Mouse (Mus musculus): ENCODE measurements at regions not wholly inside any gene's neighbourhood (a gene's known extent, or its start where the extent isn't known, plus 50 kb on each side); places are given as distances from the start of the nearest gene placed in this dataset.
"Not testable (repeated sequence)": the region's sequence is repeated elsewhere in the genome, so short reads cannot be mapped to it uniquely, and the experiment has no call there.

DNA sequence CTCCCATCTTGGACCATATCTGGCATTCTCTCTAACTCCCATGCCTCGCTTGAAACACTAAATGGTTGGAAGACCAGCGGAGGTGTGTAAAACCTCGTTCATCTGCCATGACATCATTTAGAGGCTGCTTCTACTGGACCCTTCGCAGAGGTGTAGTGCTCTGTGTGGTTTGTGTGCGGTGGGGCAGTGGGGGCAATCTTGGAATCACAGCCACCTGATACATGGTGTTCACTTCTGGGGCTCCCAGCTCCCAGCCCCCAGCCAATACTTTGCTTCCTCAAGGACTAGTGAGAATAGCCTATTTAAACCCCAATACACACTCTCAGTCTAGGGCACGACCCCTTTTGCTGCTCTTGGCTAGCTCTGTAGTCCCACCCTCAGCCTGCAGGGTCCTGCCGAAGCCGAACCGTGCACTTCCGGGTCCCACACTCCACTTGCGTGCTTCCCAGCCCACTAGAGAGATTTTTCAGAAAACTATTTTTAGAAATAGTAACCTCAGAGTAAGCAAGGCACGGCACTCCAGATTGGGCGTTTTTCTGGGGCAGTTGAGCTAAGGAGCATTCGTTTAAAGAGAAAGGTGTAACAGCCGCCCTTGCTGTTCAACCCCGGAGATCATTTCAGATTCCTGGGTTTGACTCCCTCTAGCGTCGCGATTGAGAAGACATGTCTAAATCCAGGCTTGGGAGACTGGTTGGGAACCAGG is 304.2 kb downstream of the Ets1 start:
- DNase-seq (ENCODE audit: low spot score in 2 of 2) = peak; percentile 78 to 81

DNA sequence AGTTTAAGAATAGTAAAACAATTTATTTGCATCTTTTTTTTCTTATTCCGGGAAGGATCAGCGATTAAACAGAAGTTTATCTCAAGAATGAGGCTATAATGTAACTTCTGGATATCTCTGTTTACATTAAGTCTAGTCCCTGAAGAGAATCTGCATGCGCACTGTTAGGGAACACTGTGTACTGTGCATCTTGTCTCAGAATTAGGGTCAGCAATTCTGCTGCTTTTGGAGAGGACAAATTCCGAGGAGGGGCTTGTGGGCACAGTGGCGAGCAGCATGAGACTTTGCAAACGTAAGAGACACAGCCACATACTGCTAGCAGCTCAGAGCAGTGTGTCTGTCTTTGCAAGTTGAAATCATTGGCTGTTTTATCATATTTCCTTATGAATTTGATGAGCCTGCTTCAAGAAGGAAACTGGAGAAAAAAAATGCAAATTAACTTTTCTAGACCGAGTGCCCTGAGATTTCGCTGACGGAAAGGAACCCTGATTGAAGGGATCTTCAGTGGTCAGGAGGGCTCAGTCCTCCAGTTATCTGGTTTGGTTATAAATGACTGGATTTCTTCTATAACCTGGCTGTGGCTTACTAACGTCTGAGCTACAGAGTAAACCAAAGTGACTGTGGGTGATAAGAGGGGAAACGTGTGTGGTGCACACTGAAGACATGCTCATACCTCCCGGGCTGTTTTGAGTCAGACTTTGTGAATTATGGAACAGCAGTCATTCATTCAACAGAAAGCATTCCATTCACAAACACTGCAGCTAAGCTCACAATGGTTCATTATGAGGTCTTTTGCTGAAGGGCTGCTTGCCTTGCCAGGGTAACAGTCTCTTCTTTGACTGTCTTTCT is 305.1 kb downstream of the Ets1 start:
- peak in 1 of 2 experiments; percentile 4 for DNase-seq (ENCODE audit: low spot score in 2 of 2)

DNA sequence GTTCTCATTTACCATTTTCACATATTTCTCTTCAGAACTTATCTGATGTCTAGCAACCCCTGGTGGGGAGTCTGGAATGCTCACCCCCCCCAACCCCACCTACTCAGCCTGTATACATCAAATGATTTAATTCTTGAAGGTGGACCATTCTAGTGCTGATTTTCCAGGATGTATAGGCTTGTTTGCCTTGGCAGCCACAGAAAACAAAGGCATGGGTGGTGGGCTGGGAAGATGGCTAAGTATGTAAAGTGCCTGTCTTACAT is 305.7 kb downstream of the Ets1 start:
- DNase-seq (ENCODE audit: low spot score in 2 of 2) = no peak

DNA sequence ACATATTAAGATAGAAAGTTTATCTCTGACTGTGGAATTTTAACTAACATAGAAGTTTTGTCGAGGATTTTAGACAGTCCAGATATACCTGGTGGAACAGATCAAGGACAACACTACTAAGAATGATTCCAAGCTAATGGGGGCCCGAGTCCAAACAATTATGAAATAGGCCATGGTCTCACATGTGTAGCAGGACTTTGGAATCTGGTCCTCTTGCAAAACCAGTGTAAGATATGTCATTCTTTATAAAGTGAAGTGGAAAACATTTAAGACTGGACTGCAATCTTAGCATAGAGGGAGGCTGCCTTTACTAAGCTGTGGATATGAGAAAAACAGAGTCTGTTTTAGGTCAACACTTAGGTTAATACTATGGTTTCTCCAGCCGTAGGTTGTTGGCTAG is 311.2 kb downstream of the Ets1 start:
- no peak for DNase-seq (ENCODE audit: low spot score in 2 of 2)

DNA sequence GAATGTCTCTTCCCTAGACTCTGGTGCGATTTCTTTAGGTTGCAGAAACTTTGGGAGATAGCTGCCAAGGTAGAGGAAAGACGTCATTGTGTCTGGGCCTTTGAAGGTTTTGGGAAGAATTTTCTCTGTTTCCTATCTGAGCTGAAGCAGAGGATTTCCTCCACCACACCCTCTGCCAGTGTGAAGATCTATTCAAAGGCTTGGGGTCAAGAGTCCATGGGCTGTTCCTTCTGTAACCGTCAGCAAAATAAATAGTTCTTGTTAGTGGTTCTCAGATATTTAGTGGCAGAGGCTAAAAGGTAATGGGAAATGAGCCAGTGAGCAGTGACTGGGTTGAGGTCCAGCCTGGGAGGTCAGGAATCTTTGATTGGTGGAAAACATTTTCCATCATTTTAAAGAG is 313.0 kb downstream of the Ets1 start:
- no peak for DNase-seq (ENCODE audit: low spot score in 2 of 2)

DNA sequence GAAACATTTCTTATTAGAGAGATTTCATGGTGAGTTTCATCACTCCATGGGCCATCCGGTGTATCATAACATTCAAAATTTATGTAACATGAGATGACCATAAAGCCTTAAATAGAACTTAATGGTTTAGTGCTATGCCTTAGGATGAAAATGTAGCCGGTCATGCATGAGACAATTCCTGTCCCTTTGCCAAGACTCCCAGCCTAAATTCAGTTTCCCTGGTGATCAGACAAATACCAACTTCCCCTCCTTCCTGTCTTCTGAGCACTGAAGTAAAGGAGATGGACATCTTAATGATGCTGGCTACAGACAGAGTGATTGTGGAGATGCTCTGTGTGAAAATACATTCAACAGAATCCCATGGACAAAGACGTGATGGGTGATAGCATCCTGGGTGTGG is 322.7 kb downstream of the Ets1 start:
- no peak for DNase-seq (ENCODE audit: low spot score in 2 of 2)

DNA sequence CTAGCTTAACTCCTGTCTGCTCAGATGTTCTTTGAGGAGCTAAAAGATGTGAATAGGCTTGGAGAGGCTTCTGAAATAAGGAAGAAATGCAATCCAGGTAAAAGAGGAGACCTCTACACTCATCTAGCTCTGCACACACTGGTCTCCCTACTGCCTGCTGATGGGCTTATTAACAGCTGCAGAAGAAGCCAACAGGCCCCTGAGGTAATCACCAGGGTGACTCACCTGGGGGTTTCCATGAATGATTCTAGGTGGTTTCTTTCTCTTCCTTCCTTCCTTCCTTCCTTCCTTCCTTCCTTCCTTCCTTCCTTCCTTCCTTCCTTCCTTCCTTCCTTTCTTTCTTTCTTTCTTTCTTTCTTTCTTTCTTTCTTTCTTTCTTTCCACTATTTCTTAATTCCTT is 323.4 kb downstream of the Ets1 start:
- not testable (repeated sequence) for DNase-seq (ENCODE audit: low spot score in 2 of 2)

DNA sequence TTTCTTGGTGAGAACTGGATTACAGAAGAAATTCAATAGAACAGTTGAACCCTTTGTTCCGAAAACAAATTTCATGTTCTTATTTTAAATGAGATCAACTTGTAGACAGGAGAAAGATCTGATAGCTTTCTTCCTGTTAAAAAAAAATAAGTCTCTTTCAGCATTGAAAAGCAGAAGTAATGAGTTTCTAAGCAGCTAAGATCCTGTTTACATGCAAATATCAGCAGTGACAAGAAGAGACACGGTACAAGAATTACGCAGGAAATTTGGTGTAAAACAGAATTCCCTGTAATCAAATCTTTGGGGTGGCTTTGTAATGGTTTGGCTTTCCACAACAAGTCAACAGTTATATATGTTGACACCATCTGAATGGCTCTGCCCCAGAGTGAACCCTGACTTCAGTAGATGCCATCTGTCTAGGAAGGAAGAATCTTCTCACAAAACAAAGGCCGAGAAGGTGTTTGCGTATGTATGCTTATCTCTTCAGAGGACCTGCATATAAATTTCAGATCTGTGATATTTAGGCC is 326.7 kb downstream of the Ets1 start:
- no peak for DNase-seq (ENCODE audit: low spot score in 2 of 2)

DNA sequence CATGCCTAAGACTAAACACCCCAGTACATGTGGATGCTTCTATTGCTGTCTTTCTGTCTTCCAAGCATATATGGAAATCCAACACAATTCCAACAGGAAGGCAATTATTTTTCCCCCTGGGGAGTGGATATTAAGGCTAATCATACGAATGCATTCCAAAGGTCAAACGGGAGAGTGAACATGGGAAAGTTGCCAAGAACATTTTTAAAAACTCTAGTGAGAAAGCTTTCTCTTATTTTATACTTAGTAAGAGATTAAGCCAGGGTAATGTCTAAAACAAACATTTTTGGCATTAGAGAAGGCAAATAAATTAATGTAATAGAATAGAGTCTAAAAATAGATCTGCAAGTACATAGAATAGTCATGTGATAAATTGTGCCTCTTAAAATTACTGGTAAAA is 332.4 kb downstream of the Ets1 start:
- no peak for DNase-seq (ENCODE audit: low spot score in 2 of 2)

DNA sequence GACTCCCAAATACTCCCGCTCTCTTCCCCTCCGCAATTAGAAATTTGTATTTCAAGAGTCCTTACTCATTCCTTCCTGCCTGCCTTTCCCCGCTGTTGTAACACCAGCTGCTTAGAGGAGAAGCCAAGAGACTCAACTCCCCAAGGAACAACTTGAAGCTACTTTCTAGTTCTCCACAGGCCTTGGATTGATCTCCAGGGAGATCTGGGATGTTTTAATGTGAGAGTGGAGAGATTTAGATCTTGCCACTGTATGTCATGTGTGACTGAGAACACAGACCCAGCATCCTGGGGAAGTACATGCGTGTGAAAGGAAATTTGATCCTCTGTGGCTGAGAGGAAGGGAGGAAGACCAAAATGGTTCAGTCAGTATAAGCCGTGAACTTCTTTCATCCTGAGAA is 335.4 kb downstream of the Ets1 start:
- DNase-seq (ENCODE audit: low spot score in 2 of 2) = no peak

DNA sequence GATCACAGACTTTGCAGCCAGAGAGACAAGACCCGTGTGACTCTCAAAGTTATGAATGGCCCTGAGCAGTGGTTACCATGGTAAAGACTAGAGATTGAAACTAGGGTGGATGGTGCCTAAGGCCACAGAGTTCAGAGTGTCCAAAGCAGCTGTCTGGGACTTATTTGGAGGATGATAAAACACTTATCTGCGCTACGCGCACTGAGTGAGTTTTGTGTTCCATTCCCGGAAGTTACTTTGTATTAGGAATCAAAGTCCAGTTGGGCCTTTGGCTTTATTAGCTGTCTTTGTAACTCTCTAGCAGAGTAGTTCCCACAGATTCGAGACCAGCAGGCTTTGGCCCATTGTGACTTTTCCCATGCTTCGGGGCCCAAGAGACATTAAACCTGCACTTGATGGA is 335.9 kb downstream of the Ets1 start:
- no peak for DNase-seq (ENCODE audit: low spot score in 2 of 2)

DNA sequence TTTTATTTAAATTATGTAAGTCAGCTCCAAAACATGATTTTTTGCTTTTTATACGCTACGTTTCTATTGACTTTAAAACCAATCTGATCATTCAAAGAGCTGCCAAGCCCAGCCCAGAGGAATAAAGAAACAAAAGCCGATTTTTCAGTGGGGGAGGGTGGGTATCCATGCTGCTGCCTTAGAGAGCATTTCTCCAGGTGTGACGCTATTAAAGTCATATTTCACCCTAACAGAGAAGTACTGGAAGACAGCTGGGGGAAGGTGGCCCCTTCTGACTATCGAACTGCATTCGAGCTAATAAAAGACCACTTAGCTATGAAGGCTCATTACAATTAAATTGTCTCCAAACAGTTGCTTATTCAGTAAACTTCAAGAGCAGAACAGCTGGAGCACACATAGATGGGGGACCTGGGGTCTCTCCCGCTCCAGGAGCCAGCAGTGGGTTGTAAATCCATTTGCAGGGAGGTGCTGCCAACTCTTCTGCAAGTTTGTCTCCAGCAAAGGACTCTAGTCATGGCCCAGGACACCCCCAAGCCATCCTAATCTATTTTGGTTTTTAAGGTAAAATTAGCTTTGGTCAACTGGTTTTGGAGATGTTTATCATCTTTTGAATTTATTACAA is 336.5 kb downstream of the Ets1 start:
- DNase-seq (ENCODE audit: low spot score in 2 of 2) = no peak

DNA sequence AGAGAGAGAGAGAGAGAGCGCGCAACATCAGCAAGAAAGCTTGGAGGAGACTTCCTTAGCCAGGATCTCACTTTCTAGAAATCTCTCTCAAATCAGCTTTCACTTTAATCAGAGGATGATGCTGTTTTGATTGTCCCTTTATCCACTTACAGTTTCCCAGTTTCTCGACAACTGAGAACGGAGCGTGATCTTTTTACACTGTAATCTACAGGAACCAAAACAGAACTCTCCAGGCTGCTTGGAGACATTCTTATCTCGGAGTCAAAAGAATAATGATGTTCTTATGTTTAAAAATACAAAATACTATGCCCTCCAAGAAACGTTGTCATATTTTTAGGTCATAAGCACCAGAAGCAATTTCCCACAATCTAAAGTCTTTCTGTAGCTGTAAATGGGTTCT is 341.7 kb downstream of the Ets1 start:
- DNase-seq (ENCODE audit: low spot score in 2 of 2) = no peak

DNA sequence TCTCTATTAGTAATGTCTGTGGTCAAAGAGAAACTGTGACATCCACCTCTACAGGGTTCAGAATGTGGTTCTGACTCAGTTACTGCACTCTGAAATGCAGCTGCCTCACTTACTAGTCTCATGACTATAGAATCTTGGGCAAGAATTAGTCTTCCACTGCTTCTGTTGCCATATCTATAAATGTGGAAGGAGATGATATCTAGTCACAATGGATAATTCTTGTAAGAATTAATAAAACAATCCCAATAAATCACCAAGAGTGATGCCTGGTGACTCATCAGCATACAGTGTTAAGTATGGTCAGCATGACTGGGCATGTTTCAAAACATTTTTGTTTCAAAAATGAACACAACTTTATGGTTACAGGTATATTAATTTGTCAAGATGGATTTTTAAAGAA is 344.8 kb downstream of the Ets1 start:
- DNase-seq (ENCODE audit: low spot score in 2 of 2) = no peak

DNA sequence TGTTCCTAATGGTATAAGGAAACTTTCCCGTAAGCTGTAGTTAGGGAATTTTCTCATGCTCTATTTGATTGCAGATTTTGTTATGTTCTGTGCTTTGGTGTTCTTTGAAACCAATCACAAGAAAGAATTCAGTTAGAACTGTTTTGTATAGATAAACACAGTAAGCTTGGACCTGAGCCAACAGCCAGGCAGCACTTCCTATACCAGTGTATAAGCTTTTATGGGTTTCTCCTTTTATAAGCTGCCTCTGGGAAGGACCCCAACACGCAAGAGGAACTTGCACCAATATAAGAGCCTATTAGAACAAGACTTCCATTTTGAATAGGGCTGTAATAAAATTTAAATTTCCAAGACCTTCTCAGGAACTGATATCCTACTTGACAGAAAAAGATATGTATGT is 347.2 kb downstream of the Ets1 start:
- no peak for DNase-seq (ENCODE audit: low spot score in 2 of 2)

DNA sequence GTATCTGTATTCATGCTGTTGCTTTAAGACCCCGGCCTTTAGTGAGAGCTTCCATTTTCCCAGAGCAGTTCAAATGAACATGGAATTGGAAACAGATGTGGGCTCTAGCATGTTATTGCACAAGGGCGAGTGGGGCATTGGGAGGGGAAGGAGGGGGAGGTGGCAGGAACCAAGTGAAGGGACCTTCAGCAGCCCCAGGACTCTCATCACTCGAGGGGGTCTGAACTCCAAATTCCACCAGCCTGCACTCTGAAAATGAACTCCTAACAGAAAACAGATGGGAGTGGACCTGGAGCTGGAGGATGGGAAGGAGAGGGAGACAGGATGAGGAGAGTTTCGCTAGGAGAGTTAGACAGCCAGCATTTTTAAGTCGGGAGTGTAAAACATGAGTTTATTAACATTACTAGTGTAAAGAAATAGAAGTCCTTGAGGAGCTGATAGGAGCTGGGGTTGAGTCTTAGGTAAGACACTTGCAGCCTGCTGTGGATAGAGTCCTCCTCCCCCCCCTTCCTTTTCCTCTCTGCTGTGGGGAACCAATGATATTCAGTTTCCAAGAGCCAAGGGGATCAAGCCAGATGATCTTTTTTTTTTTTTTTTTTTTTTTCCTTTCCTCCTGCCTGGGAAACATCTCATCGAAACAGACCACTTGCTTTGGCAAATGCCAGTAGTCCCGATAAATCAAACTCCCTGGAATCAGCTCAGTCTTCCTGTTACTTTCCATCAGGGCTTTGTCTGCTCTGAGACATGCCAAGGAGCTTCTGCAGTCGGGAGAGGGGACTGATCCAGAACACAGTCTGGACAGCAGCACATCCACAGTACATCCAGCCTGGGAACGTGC is 351.0 kb downstream of the Ets1 start:
- DNase-seq (ENCODE audit: low spot score in 2 of 2) = no peak

DNA sequence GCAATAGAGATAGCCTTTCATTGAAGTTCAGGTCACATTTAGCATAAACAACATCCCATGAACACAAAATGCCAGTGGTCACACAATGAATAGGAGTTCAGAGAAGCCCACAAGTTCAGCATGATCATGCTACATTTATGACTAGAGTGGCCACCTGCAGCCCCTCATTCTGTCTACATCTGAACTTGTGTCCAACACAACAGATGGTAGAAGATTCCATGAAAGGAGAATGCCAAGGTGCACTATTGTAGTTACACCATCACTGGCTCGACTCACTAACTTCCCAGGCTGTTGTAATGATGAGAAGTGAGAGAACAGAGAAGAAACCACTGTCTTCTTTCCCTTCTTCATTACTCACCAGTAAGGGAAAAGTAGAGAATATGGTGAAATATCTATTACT is 353.0 kb downstream of the Ets1 start:
- DNase-seq (ENCODE audit: low spot score in 2 of 2) = no peak

DNA sequence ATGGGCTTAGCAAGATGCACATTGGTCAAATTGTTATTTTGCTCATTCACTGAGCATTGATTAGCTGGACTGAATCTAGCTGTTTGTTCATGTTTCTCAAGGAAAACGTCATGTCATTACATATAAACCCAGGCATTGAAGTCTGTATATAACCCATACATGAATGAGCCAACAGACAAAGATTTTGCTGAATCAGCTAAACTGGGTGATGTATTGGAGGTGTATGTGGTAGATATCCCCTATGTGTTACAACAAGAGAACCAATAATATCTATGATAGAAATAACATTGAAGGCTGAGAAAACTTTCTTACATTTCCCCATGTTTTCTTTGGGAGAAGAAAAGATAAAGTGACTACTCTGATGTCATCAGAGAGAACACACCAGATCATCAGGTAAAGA is 362.3 kb downstream of the Ets1 start:
- no peak for DNase-seq (ENCODE audit: low spot score in 2 of 2)

DNA sequence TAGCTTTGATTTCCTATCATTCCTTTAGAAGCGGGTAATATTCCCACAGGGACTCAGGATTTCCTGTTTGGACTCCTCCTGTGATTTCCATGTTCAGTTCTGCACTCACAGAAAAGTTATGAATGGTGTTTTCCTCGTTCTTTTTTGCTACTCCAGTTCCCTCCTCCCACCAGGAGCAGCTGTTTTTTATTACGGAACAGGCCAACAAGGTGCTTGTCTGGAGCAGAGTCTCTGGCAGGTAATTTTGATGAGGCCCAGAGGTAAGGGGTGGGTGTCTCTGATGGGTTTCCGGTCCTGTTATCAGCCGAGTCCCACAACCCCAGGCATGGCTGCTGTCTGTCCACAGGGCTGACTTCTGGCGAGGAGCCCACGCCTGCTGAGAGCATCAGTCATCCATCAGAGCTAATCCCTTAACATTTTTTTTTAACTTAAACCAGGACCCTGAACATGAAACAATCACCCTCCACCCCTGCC is 364.7 kb downstream of the Ets1 start:
- no peak for DNase-seq (ENCODE audit: low spot score in 2 of 2)

DNA sequence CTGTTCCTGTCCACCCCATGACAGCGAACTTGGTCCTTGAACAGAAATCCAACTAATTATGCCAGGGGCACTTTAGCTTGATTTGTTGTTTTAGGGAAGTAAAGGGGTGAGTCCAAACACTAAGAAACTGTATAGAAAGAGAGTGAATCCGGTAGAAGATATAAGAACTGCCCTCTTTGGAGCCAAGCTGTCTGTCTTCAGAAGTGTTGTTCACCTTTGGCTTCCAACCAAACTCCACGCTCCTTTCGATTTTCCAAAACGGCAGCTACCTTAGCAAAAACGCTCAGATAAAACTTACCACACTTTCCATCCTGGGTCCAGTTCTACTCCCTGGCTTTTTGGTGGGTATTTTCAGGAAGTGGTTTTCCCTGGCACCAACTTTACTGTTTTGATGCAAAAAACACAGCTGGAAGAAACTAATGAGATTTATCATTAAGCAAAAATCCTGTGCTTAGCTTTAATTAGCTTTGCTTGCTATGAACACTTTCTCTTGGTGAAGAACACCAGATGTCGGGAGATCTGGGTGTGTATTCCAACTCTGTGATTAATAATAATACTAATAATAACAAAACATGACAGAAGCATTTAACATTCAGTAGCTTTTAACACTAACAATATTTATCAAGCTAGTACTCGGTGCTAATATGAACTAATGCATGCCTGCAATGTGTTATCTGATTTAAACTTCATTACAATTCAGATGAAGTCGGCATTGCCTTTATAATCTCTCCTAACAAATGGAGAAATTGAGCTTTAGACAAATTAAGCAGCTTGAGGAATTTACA is 365.3 kb downstream of the Ets1 start:
- no peak for DNase-seq (ENCODE audit: low spot score in 2 of 2)

DNA sequence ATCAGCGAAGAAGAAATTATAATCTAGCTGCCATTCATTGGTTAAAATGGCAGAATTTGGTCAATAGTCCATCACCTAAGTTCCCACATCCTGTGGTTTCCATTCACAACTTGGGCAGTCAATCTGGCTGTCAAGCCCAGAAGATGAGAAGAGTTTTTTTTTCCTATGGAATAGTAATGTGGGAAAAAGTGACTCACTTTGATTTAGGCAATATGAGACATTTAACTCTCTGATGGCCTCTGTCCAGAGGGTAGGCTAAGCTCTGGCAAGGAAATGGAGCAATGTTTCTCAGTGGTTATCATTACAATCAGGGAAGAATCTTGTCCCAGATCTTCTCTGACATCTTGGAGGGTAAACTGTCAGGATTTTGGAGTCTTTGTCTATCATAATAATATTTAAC is 367.9 kb downstream of the Ets1 start:
- DNase-seq (ENCODE audit: low spot score in 2 of 2) = no peak
